Comparison of ENCODE assay signal across 8 mouse cellular contexts in genomic region chr11:100441797-100442196, GRCm38 (mm10). TPM values are rescaled to one million over a fixed set of nuclear protein-coding genes. Genes with fewer than 3 reads are reported as not detected.
DNase-seq lines count a peak whose midpoint lies in the region; ATAC-seq and TF ChIP-seq lines count a peak whose summit lies in the region.

Gene Nt5c3b (minus strand): TSS chr11:100441808.
Gene Klhl10 (plus strand): TSS chr11:100441917.

- H3K9me3 ChIP-seq in embryonic facial prominence, embryonic 13.5 days: no peaks in the 10 kb centered on the region
- no peaks in the 10 kb centered on the region for H3K9me3 ChIP-seq in intestine, embryonic 15.5 days
- no peaks in the 10 kb centered on the region for H3K9me3 ChIP-seq in neural tube, embryonic 12.5 days

- H3K9ac ChIP-seq in embryonic facial prominence, embryonic 13.5 days: peak within 1 kb of the TSS; percentile 94
- peak within 1 kb of the TSS; percentile 95 for H3K9ac ChIP-seq in intestine, embryonic 15.5 days
- H3K9ac ChIP-seq in neural tube, embryonic 12.5 days: peak within 1 kb of the TSS; percentile 92

- no peaks in the 10 kb centered on the region for H3K27me3 ChIP-seq in embryonic facial prominence, embryonic 13.5 days
- H3K27me3 ChIP-seq in intestine, embryonic 15.5 days (replicated peaks): no peaks in the 10 kb centered on the region
- H3K27me3 ChIP-seq in neural tube, embryonic 12.5 days (replicated peaks): no peaks in the 10 kb centered on the region

- H3K4me1 ChIP-seq in embryonic facial prominence, embryonic 13.5 days: peaks cover 14% of the 10 kb centered on the region
- H3K4me1 ChIP-seq in intestine, embryonic 15.5 days (replicated peaks): peaks cover 7% of the 10 kb centered on the region; the same call in 1 of the 2 replicates
- peaks cover 12% of the 10 kb centered on the region for H3K4me1 ChIP-seq in neural tube, embryonic 12.5 days

- peak within 1 kb of the TSS; percentile 91 for H3K27ac ChIP-seq in left cerebral cortex, adult 2 months
- H3K27ac ChIP-seq in embryonic facial prominence, embryonic 13.5 days: peak within 1 kb of the TSS; percentile 63
- H3K27ac ChIP-seq in intestine, embryonic 15.5 days: peak within 1 kb of the TSS; percentile 48; the same call in 1 of the 2 replicates
- H3K27ac ChIP-seq in neural tube, embryonic 12.5 days: no peak within 1 kb of the TSS

- intact Hi-C loops in left cerebral cortex, adult 2 months (cut with DNase I): no loop called here
- intact Hi-C loops in left cerebral cortex, postnatal 4 days (cut with DNase I): no loop called here

- no peak for DNase-seq in left cerebral cortex, adult 2 months (ENCODE audit: extremely low spot score in 1 of 2, low spot score in 2 of 2)
- DNase-seq in left cerebral cortex, postnatal 4 days: no peak
- DNase-seq in adrenal gland, adult 18-20 months (ENCODE audit: low spot score in 2 of 2): no peak
- DNase-seq in adrenal gland, adult 8-10 months: no peak
- no peak for DNase-seq in urinary bladder, postnatal 36 days (ENCODE audit: low spot score in 2 of 2)

- peak within 1 kb of the TSS; percentile 72 for H3K4me3 ChIP-seq in left cerebral cortex, adult 2 months
- peak within 1 kb of the TSS; percentile 82 for H3K4me3 ChIP-seq in embryonic facial prominence, embryonic 13.5 days
- peak within 1 kb of the TSS; percentile 83 for H3K4me3 ChIP-seq in intestine, embryonic 15.5 days (replicated peaks)
- peak within 1 kb of the TSS; percentile 72 for H3K4me3 ChIP-seq in neural tube, embryonic 12.5 days

- TF ChIP-seq CTCF in left cerebral cortex, adult 2 months (IDR thresholded peaks at IDR 0.05): no peak

- H3K4me2 ChIP-seq in embryonic facial prominence, embryonic 13.5 days: peak within 1 kb of the TSS; percentile 70
- H3K4me2 ChIP-seq in intestine, embryonic 15.5 days (replicated peaks): peak within 1 kb of the TSS; percentile 82
- peak within 1 kb of the TSS; percentile 81 for H3K4me2 ChIP-seq in neural tube, embryonic 12.5 days (replicated peaks)

- 80% methylated on average over 8 of the region's 8 CpGs for WGBS in embryonic facial prominence, embryonic 13.5 days
- 79% methylated on average over 8 of the region's 8 CpGs for WGBS in intestine, embryonic 15.5 days
- 89% methylated on average over 8 of the region's 8 CpGs for WGBS in neural tube, embryonic 12.5 days

- no peak for ATAC-seq in embryonic facial prominence, embryonic 13.5 days (ENCODE audit: insufficient number of reproducible peaks, insufficient read depth, low FRiP score, low TSS enrichment, low read depth)
- no peak for ATAC-seq in intestine, embryonic 15.5 days
- ATAC-seq in neural tube, embryonic 12.5 days (ENCODE audit: low FRiP score, low read depth): no peak

- H3K36me3 ChIP-seq in embryonic facial prominence, embryonic 13.5 days: peaks cover 23% of the 10 kb centered on the region
- H3K36me3 ChIP-seq in intestine, embryonic 15.5 days: no peaks in the 10 kb centered on the region
- H3K36me3 ChIP-seq in neural tube, embryonic 12.5 days: peaks cover 6% of the 10 kb centered on the region

RNA-seq across cellular contexts. Expression of gene Nt5c3b, which starts in this region (rescaled TPM):
- total RNA-seq in left cerebral cortex, adult 2 months (2021): 10 to 100 TPM; 48.4 to 64.1 TPM
- total RNA-seq in left cerebral cortex, postnatal 4 days (2021): 10 to 100 TPM; 85.5 to 91.9 TPM
- 158 and 167 TPM in 2 replicates for polyA plus RNA-seq in embryonic facial prominence, embryonic 13.5 days (2015; fragmentation: Nextera tagmentation; extraction: Ambion mirVana)
- 94.2 and 100 TPM in 2 replicates for polyA plus RNA-seq in intestine, embryonic 15.5 days (2015; fragmentation: Nextera tagmentation; extraction: Ambion mirVana)
- polyA plus RNA-seq in neural tube, embryonic 12.5 days (2016; fragmentation: Nextera tagmentation; extraction: Ambion mirVana): 101 and 105 TPM in 2 replicates
- 10 to 100 TPM; 45.6 to 50.0 TPM for total RNA-seq in adrenal gland, adult 18-20 months (2021)
- 10 to 100 TPM; 49.7 to 76.8 (median 68.5) TPM for total RNA-seq in adrenal gland, adult 8-10 months (2022)

RNA-seq across cellular contexts. Expression of gene Klhl10, which starts in this region (rescaled TPM):
- 1 to 10 TPM in 1 of 2 experiments, under 1 TPM in 1; 0.61 to 1.4 TPM for total RNA-seq in left cerebral cortex, adult 2 months (2021)
- 1 to 10 TPM; 1.9 to 3.1 TPM for total RNA-seq in left cerebral cortex, postnatal 4 days (2021)
- polyA plus RNA-seq in embryonic facial prominence, embryonic 13.5 days (2015; fragmentation: Nextera tagmentation; extraction: Ambion mirVana): 1.1 and 1.7 TPM in 2 replicates
- 0.35 and 0.47 TPM in 2 replicates for polyA plus RNA-seq in intestine, embryonic 15.5 days (2015; fragmentation: Nextera tagmentation; extraction: Ambion mirVana)
- polyA plus RNA-seq in neural tube, embryonic 12.5 days (2016; fragmentation: Nextera tagmentation; extraction: Ambion mirVana): 0.76 and 1.1 TPM in 2 replicates
- total RNA-seq in adrenal gland, adult 18-20 months (2021): under 1 TPM; 0.67 to 0.96 TPM
- 1 to 10 TPM in 3 of 4 experiments, under 1 TPM in 1; 0.99 to 2.3 (median 1.5) TPM for total RNA-seq in adrenal gland, adult 8-10 months (2022)
